Mouse (Mus musculus) embryonic facial prominence, embryonic 11.5 days (tissue): ENCODE measurements around the gene Auts2. TPM values are rescaled to one million over a fixed set of nuclear protein-coding genes. Genes with fewer than 3 reads are reported as not detected.

Source experiments
- ATAC-seq: fragments of 200-750 bp; cut with Nextera tagmentation; replicated peaks from 2 replicates; pipeline ENCODE4 v1.8.0; 2017; ENCODE audit warnings: low read depth; ENCODE audit not compliant: insufficient number of reproducible peaks, low FRiP score, low TSS enrichment
- DNase-seq: peaks from one replicate; pipeline ENCODE4 v3.0.0-alpha.2; 2015; ENCODE audit warnings: low spot score
- H3K27ac ChIP-seq: fragments of 300-500 bp; sonication (generic); replicated peaks from 2 replicates; pipeline ENCODE4 v1.5.1; 2014; ENCODE audit warnings: mild to moderate bottlenecking, low read depth, low read length, control low read depth
- H3K27me3 ChIP-seq: fragments of 300-500 bp; sonication (generic); 2 replicates; pipeline ENCODE4 v1.6.1; 2014; ENCODE audit warnings: mild to moderate bottlenecking, low read length, moderate library complexity, mixed read lengths; ENCODE audit not compliant: control insufficient read depth, insufficient read depth
- H3K36me3 ChIP-seq: fragments of 300-500 bp; sonication (generic); replicated peaks from 2 replicates; pipeline ENCODE4 v1.6.1; 2014; ENCODE audit warnings: low read depth, mild to moderate bottlenecking, low read length, moderate library complexity, mixed read lengths; ENCODE audit not compliant: control insufficient read depth, insufficient read depth
- H3K4me1 ChIP-seq: fragments of 300-500 bp; sonication (generic); 2 replicates; pipeline ENCODE4 v1.6.1; 2014; ENCODE audit warnings: low read length, mixed read lengths; ENCODE audit not compliant: control insufficient read depth, insufficient read depth
- H3K4me2 ChIP-seq: fragments of 300-500 bp; sonication (generic); 2 replicates; pipeline ENCODE4 v1.6.1; 2014; ENCODE audit warnings: low read depth, mild to moderate bottlenecking, control low read depth, low read length, moderate library complexity
- H3K4me3 ChIP-seq: fragments of 300-500 bp; sonication (generic); 2 replicates; pipeline ENCODE4 v1.5.1; 2014; ENCODE audit warnings: low read depth, low read length, control low read depth
- H3K9ac ChIP-seq: fragments of 300-500 bp; sonication (generic); replicated peaks from 2 replicates; pipeline ENCODE4 v1.6.1; 2014; ENCODE audit warnings: mild to moderate bottlenecking, control low read depth, low read length
- H3K9me3 ChIP-seq: fragments of 300-500 bp; sonication (generic); replicated peaks from 2 replicates; pipeline ENCODE4 v1.6.1; 2016; ENCODE audit warnings: mild to moderate bottlenecking, low read length, inconsistent platforms, mixed read lengths; ENCODE audit not compliant: control insufficient read depth
- WGBS: fragments of 180-500 bp; shearing (Covaris S2); extraction: QIAGEN DNeasy Blood & Tissue Kit; methylation state at CpG from one replicate; pipeline ENCODE4 v1.1.7; 2014; 5-methylcytosine and 5-hydroxymethylcytosine counted together
- polyA plus RNA-seq: library from polyadenylated mRNA; unstranded; fragments of >200 nt; fragmentation: Nextera tagmentation; extraction: Ambion mirVana; gene quantifications from 2 replicates; pipeline ENCODE4 v1.2.1, GENCODE M21; 2014

Gene Auts2
- polyA plus RNA-seq, 1 experiment from 2014 or later: 30.5 TPM

DNA sequence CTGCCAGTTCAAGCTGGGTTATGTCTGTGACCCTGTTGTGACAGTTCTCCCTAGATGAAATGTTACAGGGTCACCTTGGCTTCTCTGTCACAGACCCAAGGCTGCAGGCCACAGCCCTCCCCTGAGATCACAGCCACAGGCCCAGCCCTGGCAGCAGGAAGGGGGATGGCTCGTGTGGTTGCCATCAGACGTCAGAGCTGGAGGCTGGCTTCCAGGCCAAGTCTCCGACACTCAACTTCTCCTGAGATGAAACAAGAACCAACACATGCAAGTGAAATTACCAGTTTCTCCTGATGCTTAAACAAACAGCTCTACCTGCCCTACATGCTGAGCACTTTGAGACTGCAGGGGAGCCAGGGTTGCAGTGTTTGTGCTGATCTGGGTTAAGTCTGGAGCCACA, 713.9 kb downstream of the Auts2 start:
- Histone ChIP-seq H3K27me3 (no peaks in the 10 kb centered on the region), H3K36me3 (no peaks in the 10 kb centered on the region), H3K27ac (no peak overlapping the region), H3K9ac (no peak overlapping the region), H3K9me3 (no peaks in the 10 kb centered on the region), H3K4me1 (no peaks in the 10 kb centered on the region; the same call in 1 of the 2 replicates), H3K4me3 (no peak overlapping the region), H3K4me2 (no peak overlapping the region)
- no peak for ATAC-seq
- DNase-seq: no peak
- WGBS: 33% methylated on average over 3 of the region's 3 CpGs

DNA sequence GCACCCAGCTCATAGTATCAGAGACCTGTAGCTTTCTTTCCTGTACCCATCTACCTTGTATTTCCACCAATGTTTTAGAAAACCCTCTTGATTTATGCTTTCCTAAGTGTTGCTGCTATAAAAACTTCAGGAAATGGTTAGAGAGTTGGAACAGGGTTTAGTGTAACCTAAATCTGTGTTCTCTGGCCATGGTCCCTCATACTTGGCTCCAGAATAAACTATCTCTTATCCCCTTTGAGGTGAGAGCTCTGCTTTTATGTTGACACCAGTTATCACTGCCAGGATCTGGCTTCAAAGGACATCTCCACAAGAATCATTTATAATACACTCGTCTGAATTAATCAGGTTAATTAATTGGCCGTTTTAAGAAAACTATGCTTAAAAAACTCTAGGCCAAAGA, 714.5 kb downstream of the Auts2 start:
- Histone ChIP-seq H3K4me3 (no peak overlapping the region), H3K4me1 (no peaks in the 10 kb centered on the region; the same call in 1 of the 2 replicates), H3K27ac (no peak overlapping the region), H3K36me3 (no peaks in the 10 kb centered on the region), H3K9ac (no peak overlapping the region), H3K27me3 (no peaks in the 10 kb centered on the region), H3K9me3 (no peaks in the 10 kb centered on the region), H3K4me2 (no peak overlapping the region)
- 83% methylated on average over 2 of the region's 2 CpGs for WGBS
- ATAC-seq (no peak), DNase-seq (no peak)

DNA sequence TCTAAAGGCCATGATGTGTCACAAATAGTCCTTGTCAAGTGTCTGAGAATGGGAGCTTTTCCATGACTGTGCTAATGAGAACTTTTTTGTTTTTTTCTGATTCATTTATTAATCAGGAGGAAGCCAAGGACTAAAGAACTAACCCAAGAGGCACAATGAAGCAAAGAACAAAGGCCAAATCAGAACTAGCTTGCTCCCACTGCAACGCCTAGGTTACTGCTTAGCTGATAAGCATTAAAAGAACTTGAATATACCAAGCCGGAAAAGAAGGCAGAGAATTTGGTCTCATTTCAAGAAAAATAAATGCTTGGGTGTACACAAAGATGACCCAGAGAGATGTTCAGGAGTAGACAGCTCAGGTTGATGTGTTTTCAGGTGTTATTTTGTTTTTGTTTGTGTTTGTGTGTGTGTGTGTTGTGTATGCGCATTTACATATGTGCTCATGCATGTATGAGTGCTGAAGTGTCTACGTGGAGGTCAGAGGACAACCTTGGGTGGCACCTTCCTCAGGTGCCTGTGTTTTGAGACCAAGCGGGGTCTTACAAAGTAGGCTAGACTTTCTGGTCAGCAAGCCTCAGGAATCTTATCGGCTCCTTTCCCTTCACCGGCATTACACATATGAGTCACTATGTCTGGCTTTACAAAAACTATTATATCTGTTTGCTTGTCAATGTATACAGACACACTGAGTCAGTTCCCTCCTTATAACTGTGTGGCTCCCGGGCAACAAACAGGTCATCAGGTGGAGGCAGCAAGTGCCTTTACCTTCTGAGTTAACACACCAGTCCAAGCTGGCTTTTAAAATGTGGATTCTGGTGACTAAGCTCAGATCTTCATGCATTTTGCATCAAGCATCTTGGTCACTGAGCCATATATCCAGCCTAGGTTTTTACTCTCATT, 716.5 kb downstream of the Auts2 start:
- Histone ChIP-seq H3K27ac (no peak overlapping the region), H3K4me2 (no peak overlapping the region), H3K36me3 (no peaks in the 10 kb centered on the region), H3K27me3 (no peaks in the 10 kb centered on the region), H3K4me3 (no peak overlapping the region), H3K9ac (no peak overlapping the region), H3K4me1 (no peaks in the 10 kb centered on the region), H3K9me3 (no peaks in the 10 kb centered on the region)
- WGBS: 90% methylated on average over 8 of the region's 8 CpGs
- ATAC-seq (no peak), DNase-seq (no peak)

DNA sequence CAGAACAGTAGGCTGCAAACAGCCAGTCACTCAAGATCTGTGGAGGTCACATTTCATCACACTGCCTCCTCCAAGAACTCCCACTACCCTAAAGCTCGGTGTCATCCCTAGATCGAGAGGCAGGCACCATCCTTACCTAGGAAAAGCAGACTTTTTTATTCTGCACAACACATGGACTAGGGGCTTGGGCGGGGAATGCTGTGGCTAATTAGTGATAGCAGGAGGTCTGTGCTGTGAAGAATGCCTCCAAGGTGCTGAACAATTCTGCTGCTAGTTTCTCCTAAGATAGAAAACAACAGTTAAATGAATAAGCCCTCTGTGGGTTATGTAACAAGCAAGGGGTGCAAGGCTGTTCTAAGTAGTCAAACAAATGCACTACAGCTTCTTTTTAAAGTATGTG, 717.7 kb downstream of the Auts2 start:
- no peak overlapping the region for H3K27ac ChIP-seq
- WGBS: 17% methylated on average over 3 of the region's 3 CpGs
- H3K9me3 ChIP-seq: no peaks in the 10 kb centered on the region
- no peak overlapping the region for H3K4me3 ChIP-seq
- ATAC-seq (no peak), DNase-seq (no peak)
- H3K4me1 ChIP-seq: no peaks in the 10 kb centered on the region
- no peaks in the 10 kb centered on the region for H3K36me3 ChIP-seq
- H3K4me2 ChIP-seq: no peak overlapping the region
- H3K9ac ChIP-seq: no peak overlapping the region
- no peaks in the 10 kb centered on the region for H3K27me3 ChIP-seq

DNA sequence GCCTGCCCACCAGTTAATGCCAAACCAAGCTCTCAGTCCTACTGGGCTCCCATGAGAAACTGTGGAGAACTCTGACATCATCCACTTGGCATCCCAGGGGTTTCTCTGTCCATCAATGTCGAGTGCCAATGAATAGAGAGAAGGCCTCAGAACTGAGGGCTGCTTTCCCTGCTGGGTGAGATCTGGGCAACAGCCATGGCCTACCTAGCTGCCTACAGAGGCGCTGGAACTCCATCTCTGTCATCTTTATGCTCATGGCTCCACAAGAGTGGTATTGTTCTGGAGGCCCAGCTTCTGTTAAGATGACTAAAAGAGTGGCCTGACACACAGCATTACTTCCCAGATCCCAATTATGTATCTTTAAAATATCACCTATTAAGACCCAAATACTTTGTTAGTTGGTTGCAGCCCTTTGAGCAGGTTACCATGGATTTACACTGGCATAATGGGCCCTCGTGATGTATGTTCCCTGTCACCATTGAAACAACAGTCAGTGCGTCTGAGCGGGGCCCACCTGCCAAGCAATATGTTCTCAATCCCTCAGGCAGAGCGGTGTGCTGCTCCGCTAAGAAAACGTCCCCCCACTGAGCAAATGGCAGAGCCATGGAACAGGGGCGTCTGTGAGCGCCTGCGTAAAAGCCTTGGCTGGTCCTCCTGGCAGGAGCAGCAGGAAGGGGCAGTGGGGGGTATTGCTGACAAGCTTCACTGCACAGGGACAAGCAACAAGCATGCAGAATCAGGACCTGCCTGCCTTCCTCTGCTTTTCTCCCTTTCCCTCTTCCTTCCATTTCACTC, 718.8 kb downstream of the Auts2 start:
- H3K4me1 ChIP-seq: no peaks in the 10 kb centered on the region
- no peak overlapping the region for H3K4me3 ChIP-seq
- H3K27ac ChIP-seq: no peak overlapping the region
- no peaks in the 10 kb centered on the region for H3K27me3 ChIP-seq
- ATAC-seq (0 out of 2 replicates have a peak, but pooled peaks have one; percentile 18), DNase-seq (no peak)
- WGBS: 23% methylated on average over 11 of the region's 11 CpGs
- H3K9ac ChIP-seq: no peak overlapping the region
- H3K4me2 ChIP-seq: no peak overlapping the region
- no peaks in the 10 kb centered on the region for H3K36me3 ChIP-seq
- no peaks in the 10 kb centered on the region for H3K9me3 ChIP-seq

DNA sequence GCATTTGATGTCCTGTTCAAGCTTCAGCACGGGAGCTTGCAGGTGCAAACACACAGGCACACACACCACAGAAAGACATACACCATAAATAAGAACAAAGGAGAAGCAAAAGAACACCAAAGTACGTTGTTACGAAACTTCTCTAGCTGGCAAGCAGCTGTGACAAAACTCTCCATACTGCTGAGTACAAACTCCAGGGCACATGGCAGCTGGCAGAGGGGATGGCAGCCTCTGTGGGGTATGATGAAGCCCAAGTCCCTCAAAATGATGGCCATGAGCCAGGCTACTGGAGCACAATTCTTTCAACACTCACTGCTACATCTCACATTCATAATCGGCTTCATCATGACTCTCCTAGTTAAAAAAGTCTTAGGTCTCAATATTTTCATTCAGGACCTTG, 721.7 kb downstream of the Auts2 start:
- H3K4me1 ChIP-seq: no peaks in the 10 kb centered on the region
- WGBS: 89% methylated on average over 4 of the region's 4 CpGs
- no peak overlapping the region for H3K4me3 ChIP-seq
- DNase-seq: no peak
- H3K9ac ChIP-seq: no peak overlapping the region
- H3K27me3 ChIP-seq: no peaks in the 10 kb centered on the region
- H3K36me3 ChIP-seq: no peaks in the 10 kb centered on the region
- no peak for ATAC-seq
- no peak overlapping the region for H3K4me2 ChIP-seq
- no peak overlapping the region for H3K27ac ChIP-seq
- no peaks in the 10 kb centered on the region for H3K9me3 ChIP-seq

DNA sequence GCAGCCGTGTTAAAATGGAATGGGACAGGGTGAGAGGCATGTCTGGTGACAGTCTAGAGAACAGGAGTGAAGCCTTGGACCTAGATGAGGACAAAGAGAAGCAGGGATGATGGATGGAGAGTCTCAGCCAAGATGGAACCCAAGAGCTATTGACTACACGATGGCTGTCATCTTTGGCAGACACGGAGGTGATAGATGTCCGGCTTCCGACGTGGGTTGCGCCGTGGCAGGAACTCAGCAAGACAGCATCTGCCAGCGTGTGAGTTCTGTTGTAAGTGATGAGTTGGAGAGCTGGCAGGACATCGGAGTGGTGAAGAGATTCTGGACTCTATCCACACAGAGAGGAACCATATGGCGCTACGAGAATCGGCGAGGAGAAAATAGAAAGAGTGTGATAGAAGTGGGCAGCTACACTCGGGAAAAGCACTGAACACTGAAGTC, 723.9 kb downstream of the Auts2 start:
- no peak for ATAC-seq
- WGBS: 93% methylated on average over 15 of the region's 15 CpGs
- Histone ChIP-seq H3K27ac (no peak overlapping the region), H3K9ac (no peak overlapping the region), H3K4me1 (no peaks in the 10 kb centered on the region), H3K4me3 (no peak overlapping the region), H3K27me3 (no peaks in the 10 kb centered on the region), H3K4me2 (no peak overlapping the region), H3K9me3 (no peaks in the 10 kb centered on the region), H3K36me3 (no peaks in the 10 kb centered on the region)
- DNase-seq: no peak

DNA sequence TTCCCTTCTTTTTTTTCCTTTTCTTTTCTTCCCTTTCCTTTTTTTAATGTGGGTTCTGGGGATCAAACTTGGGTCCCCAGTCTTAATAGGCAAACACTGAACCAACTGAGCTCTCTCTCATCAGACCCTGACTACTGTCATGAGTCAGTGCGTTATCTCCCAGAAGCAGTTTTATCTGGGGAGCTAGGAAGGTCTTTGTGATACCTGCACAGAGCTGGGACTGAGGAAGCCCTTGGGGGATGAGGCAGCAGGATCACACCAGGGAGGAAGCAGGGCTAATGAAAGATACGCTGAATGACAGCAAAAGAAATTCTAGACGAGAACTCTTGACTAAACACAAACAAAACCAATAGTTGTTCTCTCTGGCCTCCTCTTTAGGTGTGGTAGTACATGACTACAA, 727.6 kb downstream of the Auts2 start:
- DNase-seq (no peak), ATAC-seq (no peak)
- no peaks in the 10 kb centered on the region for H3K9me3 ChIP-seq
- H3K27me3 ChIP-seq: no peaks in the 10 kb centered on the region
- WGBS: 50% methylated on average over 3 of the region's 3 CpGs
- H3K4me3 ChIP-seq: no peak overlapping the region
- H3K4me1 ChIP-seq: no peaks in the 10 kb centered on the region
- H3K36me3 ChIP-seq: no peaks in the 10 kb centered on the region
- H3K27ac ChIP-seq: no peak overlapping the region
- no peak overlapping the region for H3K4me2 ChIP-seq
- H3K9ac ChIP-seq: no peak overlapping the region
